Mouse (Mus musculus): ENCODE measurements at regions not wholly inside any gene's neighbourhood (a gene's known extent, or its start where the extent isn't known, plus 50 kb on each side); places are given as distances from the start of the nearest gene placed in this dataset.

DNA sequence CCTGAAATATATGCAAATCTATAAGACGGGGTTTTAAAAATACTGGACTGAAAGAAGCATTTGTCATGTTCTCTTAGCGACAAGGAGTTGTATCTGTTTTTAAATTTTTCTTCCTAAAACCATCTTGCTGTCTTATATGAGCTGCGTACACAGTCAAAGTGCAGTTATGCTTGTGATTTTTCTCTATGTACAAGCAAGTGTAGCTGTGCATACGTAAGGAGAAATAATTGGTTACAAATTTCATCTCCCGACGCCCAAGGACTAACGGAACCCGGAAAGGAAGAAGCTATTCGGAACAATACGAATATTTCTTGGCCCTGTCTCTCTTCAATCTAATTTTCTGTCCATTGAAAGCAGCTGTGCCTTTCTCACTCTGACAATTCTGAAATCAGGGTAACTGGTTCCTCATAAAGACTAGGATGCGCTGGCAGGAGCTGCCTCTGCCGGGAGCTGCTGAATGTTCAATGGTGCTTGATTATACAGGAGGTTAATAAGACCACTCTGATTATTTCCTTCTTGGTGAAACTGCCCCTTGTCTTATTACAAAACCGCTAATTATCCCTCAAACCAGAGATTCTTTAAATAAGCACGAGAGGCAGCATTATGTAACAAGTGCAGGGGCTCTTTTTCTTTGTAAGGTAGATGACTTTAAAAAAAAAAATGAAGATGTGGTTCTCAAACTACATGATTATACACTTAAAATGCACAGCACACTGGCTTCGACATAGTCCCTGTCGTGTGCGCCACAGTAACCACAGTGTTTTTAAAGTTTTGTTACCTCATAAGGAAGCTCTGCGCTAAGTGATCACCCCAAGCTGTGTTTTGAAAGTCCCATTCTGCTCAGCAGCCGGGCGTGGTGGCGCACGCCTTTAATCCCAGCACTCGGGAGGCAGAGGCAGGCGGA, 296.8 kb downstream of the Spry2 start:
- H3K27ac ChIP-seq (replicated peaks; ENCODE audit: low read depth, low read length), result no peak overlapping the region
- no peaks in the 10 kb centered on the region for H3K9me3 ChIP-seq (ENCODE audit: control insufficient read depth, low read length)
- no peak overlapping the region for H3K4me3 ChIP-seq (replicated peaks; ENCODE audit: low read length)
- 0 out of 2 replicates have a peak, but pooled peaks cover 3% of the 10 kb centered on the region for H3K4me1 ChIP-seq (ENCODE audit: control insufficient read depth, insufficient read depth, low read length)
- WGBS, result 83% methylated on average over 24 of the region's 24 CpGs
- no peak for DNase-seq (ENCODE audit: low spot score)
- H3K4me2 ChIP-seq (replicated peaks; ENCODE audit: low read depth, low read length, severe bottlenecking), result no peak overlapping the region
- H3K27me3 ChIP-seq (ENCODE audit: control insufficient read depth, insufficient read depth, low read length), result no peaks in the 10 kb centered on the region
- no peaks in the 10 kb centered on the region for H3K36me3 ChIP-seq (ENCODE audit: control insufficient read depth, insufficient read depth, low read length)
- ATAC-seq (ENCODE audit: low FRiP score, low read depth), result no peak
- no peak overlapping the region for H3K9ac ChIP-seq (ENCODE audit: low read depth, low read length, severe bottlenecking)
- TF ChIP-seq POLR2A (IDR thresholded peaks at IDR 0.05; ENCODE audit: borderline replicate concordance, extremely low read depth, insufficient read depth, insufficient read length), result no peak

DNA sequence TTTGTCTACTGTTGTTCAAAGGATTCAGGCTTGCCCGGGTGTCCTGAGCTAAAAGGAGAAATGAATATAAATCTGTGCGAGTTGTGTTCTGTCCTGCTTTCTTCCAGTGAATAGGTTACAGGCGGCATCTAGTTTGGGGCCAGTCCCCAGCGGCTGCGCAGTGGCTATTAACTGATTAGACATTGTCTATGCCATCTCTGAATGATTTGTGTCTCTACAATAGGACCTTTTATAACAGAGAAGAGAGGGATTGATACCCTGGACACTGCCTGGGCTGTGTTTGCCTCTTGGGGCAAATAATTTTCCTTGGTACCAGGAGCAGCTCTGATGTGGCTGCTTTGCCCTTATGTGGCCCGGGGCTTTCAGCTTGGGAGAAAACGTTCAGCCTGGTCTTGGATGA, 306.9 kb downstream of the Spry2 start:
- no peak overlapping the region for H3K9ac ChIP-seq (ENCODE audit: low read depth, low read length, severe bottlenecking)
- H3K4me2 ChIP-seq (replicated peaks; ENCODE audit: low read depth, low read length, severe bottlenecking), result peak overlapping the region; percentile 18; the same call in 1 of the 2 replicates
- H3K36me3 ChIP-seq (ENCODE audit: control insufficient read depth, insufficient read depth, low read length), result no peaks in the 10 kb centered on the region
- TF ChIP-seq POLR2A (IDR thresholded peaks at IDR 0.05; ENCODE audit: borderline replicate concordance, extremely low read depth, insufficient read depth, insufficient read length), result no peak
- H3K27me3 ChIP-seq (ENCODE audit: control insufficient read depth, insufficient read depth, low read length), result no peaks in the 10 kb centered on the region
- 80% methylated on average over 7 of the region's 7 CpGs for WGBS
- ATAC-seq (ENCODE audit: low FRiP score, low read depth) (no peak), DNase-seq (ENCODE audit: low spot score) (no peak)
- peaks cover 29% of the 10 kb centered on the region for H3K4me1 ChIP-seq (ENCODE audit: control insufficient read depth, insufficient read depth, low read length)
- H3K9me3 ChIP-seq (ENCODE audit: control insufficient read depth, low read length), result no peaks in the 10 kb centered on the region
- H3K4me3 ChIP-seq (replicated peaks; ENCODE audit: low read length), result no peak overlapping the region; the same call in 1 of the 2 replicates
- peak overlapping the region; percentile 71; the same call in 1 of the 2 replicates for H3K27ac ChIP-seq (replicated peaks; ENCODE audit: low read depth, low read length)

- no peaks in the 10 kb centered on the region for H3K9me3 ChIP-seq (ENCODE audit: control insufficient read depth, low read length)
- H3K36me3 ChIP-seq (ENCODE audit: control insufficient read depth, insufficient read depth, low read length), result no peaks in the 10 kb centered on the region
- H3K27ac ChIP-seq (replicated peaks; ENCODE audit: low read depth, low read length), result peak overlapping the region; percentile 71
- WGBS, result 53% methylated on average over 20 of the region's 20 CpGs
- peak overlapping the region; percentile 18 for H3K4me2 ChIP-seq (replicated peaks; ENCODE audit: low read depth, low read length, severe bottlenecking)
- no peak for TF ChIP-seq POLR2A (IDR thresholded peaks at IDR 0.05; ENCODE audit: borderline replicate concordance, extremely low read depth, insufficient read depth, insufficient read length)
- H3K4me1 ChIP-seq (ENCODE audit: control insufficient read depth, insufficient read depth, low read length), result peaks cover 30% of the 10 kb centered on the region
- no peak overlapping the region for H3K9ac ChIP-seq (ENCODE audit: low read depth, low read length, severe bottlenecking)
- no peak overlapping the region; the same call in 1 of the 2 replicates for H3K4me3 ChIP-seq (replicated peaks; ENCODE audit: low read length)
- no peak for ATAC-seq (ENCODE audit: low FRiP score, low read depth)
- DNase-seq (ENCODE audit: low spot score), result no peak
- H3K27me3 ChIP-seq (ENCODE audit: control insufficient read depth, insufficient read depth, low read length), result no peaks in the 10 kb centered on the region
Measured at GRCm38 (mm10) chr14:105589261-105589660, 307.4 kb downstream of the Spry2 start.

DNA sequence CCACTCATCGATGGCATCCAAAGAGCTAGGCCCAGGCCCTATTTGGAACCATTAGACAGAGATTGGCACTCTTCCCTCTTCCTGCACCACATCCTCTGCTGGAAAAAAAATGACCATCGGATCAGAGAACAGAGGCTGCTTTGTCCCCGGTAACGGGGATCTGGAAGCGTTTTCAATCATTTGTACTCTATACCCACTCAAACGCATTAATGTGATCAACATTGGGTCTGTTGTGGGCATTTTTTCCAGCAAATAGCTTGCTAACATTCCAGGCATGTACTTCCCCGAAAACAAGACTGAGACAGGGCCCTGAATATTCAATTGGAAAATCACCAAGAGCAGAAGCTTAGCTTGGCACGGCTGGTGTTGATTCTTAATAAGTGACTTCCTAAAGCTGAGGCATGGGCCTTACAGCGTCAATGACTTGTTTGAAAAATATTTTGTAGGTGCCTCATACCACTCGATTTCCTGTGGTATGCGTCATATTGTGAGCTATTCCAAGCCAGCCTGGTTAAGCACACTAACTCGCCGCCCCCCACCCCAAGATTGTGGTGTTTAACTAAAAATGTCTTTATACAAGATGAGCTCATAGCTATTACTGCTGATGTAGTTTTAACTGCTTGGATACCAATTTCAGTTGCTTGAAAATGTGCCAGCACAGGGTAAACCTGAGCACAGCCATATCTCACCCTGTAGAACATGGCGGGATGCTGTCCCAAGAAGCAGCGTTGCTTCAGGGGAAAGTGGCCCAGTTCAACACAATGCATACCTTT, 308.0 kb downstream of the Spry2 start:
- Histone ChIP-seq H3K27me3 (ENCODE audit: control insufficient read depth, insufficient read depth, low read length) (no peaks in the 10 kb centered on the region), H3K9me3 (ENCODE audit: control insufficient read depth, low read length) (no peaks in the 10 kb centered on the region), H3K36me3 (ENCODE audit: control insufficient read depth, insufficient read depth, low read length) (no peaks in the 10 kb centered on the region), H3K27ac (replicated peaks; ENCODE audit: low read depth, low read length) (peak overlapping the region; percentile 71), H3K4me2 (replicated peaks; ENCODE audit: low read depth, low read length, severe bottlenecking) (peak overlapping the region; percentile 18), H3K9ac (ENCODE audit: low read depth, low read length, severe bottlenecking) (no peak overlapping the region), H3K4me3 (replicated peaks; ENCODE audit: low read length) (no peak overlapping the region), H3K4me1 (ENCODE audit: control insufficient read depth, insufficient read depth, low read length) (peaks cover 37% of the 10 kb centered on the region)
- DNase-seq (ENCODE audit: low spot score), result peak; percentile 74
- peak; percentile 85 for ATAC-seq (ENCODE audit: low FRiP score, low read depth)
- WGBS, result 41% methylated on average over 15 of the region's 15 CpGs
- TF ChIP-seq POLR2A (IDR thresholded peaks at IDR 0.05; ENCODE audit: borderline replicate concordance, extremely low read depth, insufficient read depth, insufficient read length), result no peak

- Histone ChIP-seq H3K4me3 (replicated peaks; ENCODE audit: low read length) (no peak overlapping the region), H3K9me3 (ENCODE audit: control insufficient read depth, low read length) (no peaks in the 10 kb centered on the region), H3K4me2 (replicated peaks; ENCODE audit: low read depth, low read length, severe bottlenecking) (peak overlapping the region; percentile 18), H3K27ac (replicated peaks; ENCODE audit: low read depth, low read length) (peak overlapping the region; percentile 71), H3K9ac (ENCODE audit: low read depth, low read length, severe bottlenecking) (no peak overlapping the region), H3K4me1 (ENCODE audit: control insufficient read depth, insufficient read depth, low read length) (peaks cover 41% of the 10 kb centered on the region), H3K27me3 (ENCODE audit: control insufficient read depth, insufficient read depth, low read length) (no peaks in the 10 kb centered on the region), H3K36me3 (ENCODE audit: control insufficient read depth, insufficient read depth, low read length) (no peaks in the 10 kb centered on the region)
- WGBS, result 55% methylated on average over 8 of the region's 8 CpGs
- DNase-seq (ENCODE audit: low spot score), result no peak
- ATAC-seq (ENCODE audit: low FRiP score, low read depth), result 0 out of 2 replicates have a peak, but pooled peaks have one; percentile 9
- TF ChIP-seq POLR2A (IDR thresholded peaks at IDR 0.05; ENCODE audit: borderline replicate concordance, extremely low read depth, insufficient read depth, insufficient read length), result no peak
Measured at GRCm38 (mm10) chr14:105588029-105588390, 308.6 kb downstream of the Spry2 start.
